Mouse (Mus musculus) embryonic stem cell, embryonic (primary cell): ENCODE results near the gene Adora2b.

Experiments
- CTCF ChIA-PET, 4 experiments: fragments of 300-600 bp in 2 of 4; fragments of 350-600 bp in 2 of 4; sonication (Branson Sonifier 250); formaldehyde crosslinking; loops; one replicate each; lab custom pipeline; 2022; ENCODE audit warnings: inconsistent platforms in 2 of 4; lab: Charles Lee
- POLR2A ChIA-PET, 4 experiments: fragments of 300-600 bp in 2 of 4; fragments of 350-600 bp in 2 of 4; sonication (Branson Sonifier 250); formaldehyde crosslinking; loops; one replicate each; lab custom pipeline; 2022; ENCODE audit warnings: antibody characterized with exemption in 4 of 4, inconsistent platforms in 1 of 4; lab: Charles Lee

Gene Adora2b

DNA sequence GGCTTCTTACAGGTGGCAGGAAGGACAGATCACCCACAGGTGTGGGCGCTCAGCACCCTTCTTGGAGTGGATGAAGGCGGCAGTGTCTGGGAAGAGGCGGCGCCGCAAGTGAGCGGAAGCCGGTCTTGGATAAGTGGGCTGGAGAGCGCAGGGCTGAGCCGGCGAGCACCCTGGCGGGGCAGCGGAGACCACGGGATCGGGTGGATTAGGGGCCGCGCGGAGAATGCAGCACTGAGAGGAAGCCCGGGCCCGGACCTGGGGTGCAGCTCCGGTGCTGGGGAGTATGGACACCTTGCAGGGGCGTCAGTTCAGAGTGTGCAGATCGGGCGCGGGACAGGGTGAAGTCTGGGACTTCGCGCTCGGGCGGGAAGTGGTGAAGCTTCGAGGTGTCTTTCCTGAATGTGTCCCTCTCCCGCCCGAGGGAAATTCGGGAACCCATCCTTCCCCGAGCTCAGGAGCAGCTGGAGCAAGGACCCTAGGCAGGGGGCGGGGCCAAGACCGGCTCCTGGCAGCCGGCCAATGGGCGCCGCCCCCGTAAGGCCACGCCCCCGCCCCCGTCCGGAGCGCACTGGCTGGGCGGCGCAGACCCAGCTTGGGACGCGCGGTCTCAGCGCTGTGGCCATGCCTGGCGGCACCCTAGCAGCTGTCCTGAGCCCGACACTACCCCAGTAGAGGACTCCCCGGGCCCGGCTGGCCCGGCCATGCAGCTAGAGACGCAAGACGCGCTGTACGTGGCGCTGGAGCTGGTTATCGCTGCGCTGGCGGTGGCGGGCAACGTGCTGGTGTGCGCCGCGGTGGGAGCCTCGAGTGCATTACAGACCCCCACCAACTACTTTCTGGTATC lies at the start of gene Adora2b:
TSS of gene Adora2b (plus strand) at position 584 of the 844 bp plus-strand sequence.
- POLR2A ChIA-PET: interaction anchor here (0.5 to 3.9 kb wide), 70 partner anchors 8 to 1024 kb away, joined by 3 to 28 read pairs (median 4); partner anchors contain the start of genes Ubb (in 3 of the 4), Ttc19 (in 2 of the 4), Zswim7 (in 2 of the 4) and Akap10 (in 1 of the 4)
- CTCF ChIA-PET: interaction anchor here (0.6 to 3.6 kb wide), 14 partner anchors 29 to 509 kb away, joined by 3 to 18 read pairs (median 4); partner anchors contain the start of genes Ttc19 (in 1 of the 4) and Zswim7 (in 1 of the 4)

DNA sequence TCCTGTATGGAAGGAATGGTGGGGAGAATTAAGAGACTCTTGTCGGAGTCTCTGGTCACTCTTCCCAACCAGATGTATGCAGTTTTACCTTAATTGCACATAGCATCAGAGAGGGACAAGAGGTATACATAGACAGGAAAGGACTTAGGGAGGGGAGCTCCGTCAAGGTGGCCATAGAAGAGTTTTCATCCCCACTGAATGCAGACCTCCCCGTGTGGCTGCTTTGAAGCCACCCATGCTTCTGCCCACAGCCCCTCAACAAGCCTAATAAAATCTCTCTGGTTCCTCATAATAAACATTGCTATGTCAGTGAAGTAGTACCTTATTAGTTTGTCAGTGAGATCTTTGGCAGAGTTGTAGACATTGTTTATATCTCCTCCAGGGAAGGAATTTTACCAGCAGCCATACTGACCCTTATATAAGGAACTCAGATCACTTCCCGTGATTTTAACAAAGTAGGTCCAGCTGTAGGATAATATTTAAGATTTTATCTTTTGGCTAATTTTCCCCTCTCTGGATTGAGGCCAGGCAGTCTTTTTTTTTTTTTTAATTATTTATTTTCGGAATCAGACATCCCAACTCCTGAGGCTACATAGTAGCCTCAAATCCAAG lies 47.8 kb upstream of the Adora2b start:
- CTCF ChIA-PET: interaction anchor here in 1 of 4 experiments (0.5 kb wide), 1 partner anchor 71 kb away, joined by 3 read pairs; no protein-coding TSS in a partner anchor
- POLR2A ChIA-PET: interaction anchor here in 1 of 4 experiments (0.9 kb wide), 1 partner anchor 33 kb away, joined by 3 read pairs; no protein-coding TSS in a partner anchor

DNA sequence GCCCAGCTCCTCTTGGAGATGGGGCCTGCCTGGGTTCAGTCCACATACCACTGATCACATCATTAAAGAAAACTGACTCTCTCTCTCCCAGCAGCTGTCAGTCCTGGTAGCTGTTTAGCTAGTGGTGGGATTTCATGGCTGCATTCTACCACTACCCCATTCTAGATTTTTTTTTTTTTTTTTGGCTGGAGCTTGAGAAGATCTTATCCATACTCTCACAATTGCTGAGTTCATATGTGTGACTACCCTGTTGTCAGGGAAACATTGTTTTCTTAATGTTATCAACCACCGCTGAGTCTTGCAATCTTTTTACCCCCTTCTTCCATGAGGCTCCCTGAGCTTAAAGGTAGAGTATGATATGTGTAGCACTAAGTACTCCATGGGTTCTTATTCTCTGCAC lies 46.1 kb upstream of the Adora2b start:
- CTCF ChIA-PET: no interaction called here
- POLR2A ChIA-PET: interaction anchor here in 3 of 4 experiments (0.6 to 1.4 kb wide), 7 partner anchors 9 to 235 kb away, joined by 3 to 9 read pairs (median 4); partner anchors contain the start of gene Adora2b (in 1 of the 3)

DNA sequence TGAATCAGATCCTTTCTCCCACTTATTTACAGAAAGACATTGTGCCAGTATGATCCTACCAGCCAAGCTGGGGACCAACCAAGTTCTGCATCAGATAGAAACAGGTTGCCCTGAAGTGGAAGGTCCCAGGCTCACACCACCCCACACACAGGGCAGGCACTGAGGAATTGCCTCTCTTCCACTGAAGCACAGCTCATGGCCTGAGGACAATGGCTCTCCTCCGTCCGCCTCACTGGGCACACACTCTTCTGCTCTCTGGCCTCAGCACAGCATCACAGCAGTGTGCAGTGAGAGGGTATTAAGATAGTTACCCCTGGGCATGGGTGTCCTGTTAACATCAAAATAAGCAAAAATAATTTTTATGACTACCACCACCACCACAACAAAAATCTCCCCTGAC lies 39.7 kb upstream of the Adora2b start:
- POLR2A ChIA-PET: interaction anchor here in 1 of 4 experiments (1.6 kb wide), 1 partner anchor 71 kb away, joined by 5 read pairs; no protein-coding TSS in a partner anchor
- CTCF ChIA-PET: interaction anchor here in 1 of 4 experiments (0.5 kb wide), 1 partner anchor 142 kb away, joined by 10 read pairs; no protein-coding TSS in a partner anchor

GRCm38 (mm10) chr11:62209891-62210290 lies 38.9 kb upstream of the Adora2b start:
- ChIA-PET POLR2A (interaction anchor here in 1 of 4 experiments (1.6 kb wide), 1 partner anchor 71 kb away, joined by 5 read pairs; no protein-coding TSS in a partner anchor), CTCF (no interaction called here)

- CTCF ChIA-PET: no interaction called here
- POLR2A ChIA-PET: interaction anchor here in 2 of 4 experiments (0.6 to 1.1 kb wide), 2 partner anchors 35 to 214 kb away, joined by 4 to 5 read pairs; partner anchors contain the start of gene Adora2b (in 1 of the 2)
Observed at GRCm38 (mm10) chr11:62213384-62213989, 35.3 kb upstream of the Adora2b start.

DNA sequence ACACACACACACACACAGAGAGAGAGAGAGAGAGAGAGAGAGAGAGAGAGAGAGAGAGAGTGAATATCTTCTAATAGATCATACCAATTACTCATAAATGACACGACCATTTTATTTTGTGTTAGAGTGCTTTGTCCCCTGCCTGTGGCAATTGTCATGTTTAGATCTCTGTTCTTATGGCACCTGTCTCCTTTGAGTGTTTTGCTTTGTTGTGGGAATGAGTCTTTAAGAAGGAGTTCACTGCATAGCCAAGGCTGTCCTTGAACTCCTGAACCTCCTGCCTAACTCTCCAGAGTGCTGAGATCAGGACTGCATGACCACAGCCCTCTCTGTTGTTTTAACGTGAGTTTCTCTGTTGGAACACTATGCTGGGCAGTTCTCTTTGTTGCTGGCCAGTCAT lies 33.7 kb upstream of the Adora2b start:
- CTCF ChIA-PET: no interaction called here
- POLR2A ChIA-PET: interaction anchor here in 1 of 4 experiments (0.8 to 1.6 kb wide), 2 partner anchors 48 to 63 kb away, joined by 3 read pairs; no protein-coding TSS in a partner anchor

DNA sequence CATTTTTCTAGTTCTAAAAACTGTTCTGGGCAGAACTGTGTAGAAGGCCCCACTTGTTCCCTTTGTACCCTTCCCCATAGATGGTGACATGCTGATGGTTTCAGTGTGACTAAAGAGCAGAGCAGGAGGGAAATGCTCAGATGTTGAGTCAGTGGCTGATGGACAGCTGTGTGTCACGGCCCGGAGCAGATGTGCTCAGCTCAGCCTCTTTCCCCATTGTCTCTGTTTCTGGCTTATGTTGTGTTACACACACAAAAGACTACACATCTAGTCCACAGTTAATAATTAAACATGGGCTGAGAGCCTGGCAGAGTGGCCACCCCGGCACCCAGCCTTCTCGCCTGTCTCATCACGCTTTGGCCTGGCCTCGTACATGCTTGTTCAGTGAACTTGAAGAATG lies 31.0 kb upstream of the Adora2b start:
- ChIA-PET CTCF (no interaction called here), POLR2A (no interaction called here)

DNA sequence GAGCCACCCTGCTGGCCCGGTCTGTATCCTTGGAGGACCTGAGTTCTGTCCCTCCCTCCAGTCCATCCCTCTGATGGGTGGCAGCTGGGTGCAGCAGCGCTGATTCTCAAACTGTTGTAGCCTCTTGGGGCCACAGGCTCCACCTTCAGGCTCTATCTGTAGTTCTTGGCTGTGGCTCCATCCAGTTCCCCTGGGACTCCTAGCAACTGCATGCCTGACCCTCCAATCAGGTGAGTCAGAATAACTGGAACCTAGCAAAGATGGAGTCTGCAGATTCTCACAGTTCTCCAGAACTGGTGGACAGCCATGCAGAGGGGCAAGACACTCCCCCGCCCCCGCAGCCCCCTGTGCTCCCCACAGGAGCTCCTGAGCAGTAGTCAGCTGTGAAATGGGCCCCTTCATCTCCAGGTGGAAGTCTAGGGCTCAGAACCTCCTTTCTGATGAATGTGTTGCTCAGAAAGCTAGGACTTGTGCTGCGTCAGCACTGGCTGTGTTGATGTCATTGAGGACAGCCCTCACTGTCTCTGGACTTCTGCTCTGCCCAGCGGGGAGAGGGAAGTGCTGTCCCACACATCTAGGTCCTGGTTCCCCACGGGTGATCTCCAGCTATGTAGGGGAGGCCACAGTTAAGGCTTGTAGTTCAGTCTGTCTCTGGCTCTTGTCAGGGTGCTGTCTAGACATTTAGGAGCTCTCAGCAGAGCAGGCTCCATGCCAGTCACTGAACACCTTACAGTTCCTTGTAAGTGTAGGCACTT lies 27.9 kb upstream of the Adora2b start:
- ChIA-PET POLR2A (interaction anchor here in 2 of 4 experiments (0.7 to 1.5 kb wide), 2 partner anchors 14 to 53 kb away, joined by 3 to 4 read pairs; no protein-coding TSS in a partner anchor), CTCF (no interaction called here)

DNA sequence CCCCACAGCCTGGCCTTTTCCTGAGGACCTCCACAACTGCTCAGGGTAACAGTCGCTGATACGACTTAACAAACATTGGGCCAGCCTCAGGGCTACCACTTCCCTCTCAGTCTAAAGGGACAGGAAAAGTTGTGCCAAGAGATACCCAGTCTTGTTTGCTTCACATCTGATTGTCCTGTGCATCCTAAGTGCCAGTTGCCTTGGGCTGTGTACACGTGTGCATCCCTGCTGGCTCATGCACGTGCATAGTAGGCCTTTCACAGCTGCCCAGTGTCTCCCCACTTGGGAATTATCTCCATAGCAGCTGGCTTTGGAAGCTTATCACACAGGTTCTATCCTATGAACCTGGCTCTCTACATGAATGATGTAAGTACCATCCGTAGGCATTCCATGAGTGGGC lies 25.4 kb upstream of the Adora2b start:
- ChIA-PET CTCF (interaction anchor here in 1 of 4 experiments (1.0 kb wide), 1 partner anchor 54 kb away, joined by 3 read pairs; no protein-coding TSS in a partner anchor), POLR2A (interaction anchor here in 3 of 4 experiments (0.5 to 1.2 kb wide), 4 partner anchors 11 to 65 kb away, joined by 3 to 4 read pairs (median 3); partner anchors contain the start of gene Adora2b (in 1 of the 3))

DNA sequence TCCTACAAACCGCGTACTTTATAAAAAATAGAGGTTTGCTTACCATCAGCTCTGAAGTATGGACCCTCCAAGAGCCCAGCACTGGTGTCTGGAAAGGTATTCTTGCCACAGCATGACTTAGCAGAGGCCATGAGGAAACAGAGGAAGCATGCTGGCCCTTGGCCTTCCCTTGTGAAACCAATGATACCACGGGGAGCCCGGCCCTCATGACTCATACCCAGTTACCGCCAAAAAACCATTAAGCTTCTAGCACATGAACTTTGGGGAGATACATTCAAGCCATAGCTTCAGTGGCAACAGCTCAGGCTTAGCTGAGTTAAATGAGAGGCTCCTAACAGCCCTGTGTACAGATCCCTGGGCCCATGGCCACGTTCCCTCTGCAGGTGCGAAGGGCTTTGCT lies 24.8 kb upstream of the Adora2b start:
- POLR2A ChIA-PET: interaction anchor here in 3 of 4 experiments (0.5 to 1.2 kb wide), 4 partner anchors 10 to 25 kb away, joined by 3 to 5 read pairs (median 4); partner anchors contain the start of gene Adora2b (in 1 of the 3)

DNA sequence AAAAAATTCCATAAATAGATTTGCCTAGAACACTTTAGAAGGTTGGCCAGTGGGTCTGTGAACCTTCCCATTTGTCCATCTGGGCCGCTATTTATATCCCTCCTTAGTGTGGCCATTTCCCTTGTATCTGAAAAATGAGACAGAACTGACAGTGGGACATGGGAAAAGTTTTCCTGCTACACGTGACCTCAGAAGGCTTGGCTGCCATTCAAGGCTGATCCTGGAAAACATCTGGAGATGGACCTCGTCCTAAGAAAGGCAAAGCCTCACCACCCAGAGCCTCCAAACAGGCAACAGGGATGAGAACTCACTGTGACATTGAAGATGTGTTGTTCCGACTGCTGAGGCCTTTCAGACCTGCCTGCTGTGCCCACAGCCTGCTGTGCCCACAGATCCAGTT lies 24.0 kb upstream of the Adora2b start:
- POLR2A ChIA-PET: no interaction called here
- CTCF ChIA-PET: no interaction called here

More for the DNA sequence above, 24.8 kb upstream of the Adora2b start:
- CTCF ChIA-PET: interaction anchor here in 1 of 4 experiments (1.0 kb wide), 1 partner anchor 54 kb away, joined by 3 read pairs; no protein-coding TSS in a partner anchor

GRCm38 (mm10) chr11:62240631-62241261 lies 8.0 kb upstream of the Adora2b start:
- ChIA-PET POLR2A (interaction anchor here in 2 of 4 experiments (1.0 to 1.8 kb wide), 3 partner anchors 9 to 10 kb away, joined by 3 to 6 read pairs (median 3); partner anchors contain the start of gene Adora2b (in 1 of the 2)), CTCF (no interaction called here)

DNA sequence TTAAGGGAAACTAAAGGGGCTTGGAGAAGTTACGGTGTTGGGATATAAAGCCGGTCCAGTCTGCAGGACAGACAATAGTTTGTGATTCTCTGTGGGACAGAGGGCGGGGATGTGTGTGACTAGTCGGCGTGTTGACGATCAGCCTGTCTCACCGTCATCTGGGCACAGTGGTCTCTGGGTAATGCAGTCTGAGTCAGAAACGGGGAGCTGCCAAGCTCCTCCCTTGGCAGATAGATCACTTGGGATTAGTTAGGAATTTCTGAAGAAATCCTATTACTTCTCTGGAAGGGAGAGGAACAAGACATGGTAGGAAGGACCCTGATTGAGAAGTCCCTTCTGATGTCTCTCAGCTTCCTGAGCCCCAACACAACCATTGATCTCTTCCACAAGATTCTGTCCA lies 4.9 kb upstream of the Adora2b start:
- ChIA-PET CTCF (no interaction called here), POLR2A (interaction anchor here in 3 of 4 experiments (0.6 to 1.1 kb wide), 5 partner anchors 34 to 423 kb away, joined by 3 read pairs; no protein-coding TSS in a partner anchor)

DNA sequence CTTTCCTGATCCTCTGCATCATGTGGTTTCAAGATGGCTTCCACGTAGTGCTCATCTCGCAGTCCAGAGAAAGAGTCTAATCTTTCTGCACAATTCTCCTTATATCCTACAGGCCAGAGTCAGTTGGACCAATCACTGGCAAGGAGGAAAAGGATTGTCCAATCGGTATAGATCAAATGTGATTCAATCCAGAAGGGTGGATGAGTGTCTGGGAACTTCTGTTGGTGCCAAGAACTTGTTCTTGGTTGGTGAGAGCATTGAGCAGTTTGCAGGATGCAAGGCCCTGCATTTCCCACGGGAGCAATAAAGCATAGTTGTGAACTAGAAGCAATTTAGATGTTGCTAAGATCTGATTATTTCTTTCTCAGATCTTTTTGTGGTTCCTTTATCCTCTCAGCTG lies 4.3 kb upstream of the Adora2b start:
- ChIA-PET CTCF (no interaction called here), POLR2A (interaction anchor here in 1 of 4 experiments (1.0 to 1.1 kb wide), 2 partner anchors 34 to 44 kb away, joined by 3 read pairs; no protein-coding TSS in a partner anchor)

DNA sequence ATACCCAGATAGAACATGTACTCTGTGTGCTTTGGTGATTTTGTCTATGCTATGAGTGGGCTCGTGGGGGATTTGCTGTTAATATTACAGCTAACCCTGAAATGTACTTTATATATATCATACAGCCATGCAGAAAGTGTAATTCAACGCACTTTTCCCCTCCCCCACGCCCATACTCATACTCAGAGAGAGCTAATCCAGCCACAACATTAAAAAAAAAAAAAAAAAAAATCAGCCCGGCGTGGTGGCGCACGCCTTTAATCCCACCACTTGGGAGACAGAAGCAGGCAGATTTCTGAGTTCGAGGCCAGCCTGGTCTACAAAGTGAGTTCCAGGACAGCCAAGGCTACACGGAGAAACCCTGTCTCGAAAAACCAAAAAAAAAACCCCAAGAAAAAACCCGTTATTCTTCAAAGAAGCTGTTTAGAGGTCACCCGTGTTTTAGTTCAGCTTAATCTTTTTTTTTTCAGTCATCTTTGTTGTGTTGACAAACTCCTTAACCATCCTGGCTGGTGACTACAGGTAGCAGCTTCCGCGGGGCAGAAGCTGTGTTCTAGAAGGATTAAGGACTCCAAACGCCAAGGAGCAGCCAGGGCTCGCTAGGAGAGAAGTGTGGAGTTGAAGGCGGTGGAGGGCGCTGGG lies 904 bp upstream of the Adora2b start:
- ChIA-PET CTCF (interaction anchor here (0.6 to 3.6 kb wide), 10 partner anchors 29 to 510 kb away, joined by 3 to 18 read pairs (median 4); partner anchors contain the start of genes Ttc19 (in 1 of the 4) and Zswim7 (in 1 of the 4)), POLR2A (interaction anchor here (0.6 to 3.9 kb wide), 49 partner anchors 10 to 1752 kb away, joined by 3 to 28 read pairs (median 4); partner anchors contain the start of genes Ubb (in 3 of the 4), Ttc19 (in 2 of the 4), Zswim7 (in 2 of the 4) and Ulk2 (in 1 of the 4))
